Mouse (Mus musculus) ZHBTc4 (cell line): ENCODE results near the gene Dpagt1.
A peak's percentile ranks its signal among the peaks of the same experiment; 100 is the strongest.

ENCODE experiments used
- DNase-seq: peaks from one replicate; pipeline ENCODE4 v3.0.0-alpha.2; 2011; ENCODE audit warnings: low read depth, low spot score

Gene Dpagt1

GRCm38 (mm10) chr9:44378153-44378730 is 52.4 kb downstream of the Dpagt1 start:
- DNase-seq: no peak

GRCm38 (mm10) chr9:44379054-44379834 is 53.4 kb downstream of the Dpagt1 start, which contains the start of gene Hyou1:
Hyou1 (plus strand) TSS chr9:44379490.
- DNase-seq: peak; percentile 99

GRCm38 (mm10) chr9:44379862-44380261 is 54.0 kb downstream of the Dpagt1 start:
- no peak for DNase-seq
